Mouse (Mus musculus) G1E (cell line): ENCODE results near the gene Ntng2.

ENCODE experiments used
- CTCF ChIP-seq: IDR thresholded peaks from 2 replicates; pipeline ENCODE4 v1.5.1; 2012; ENCODE audit warnings: low read depth, low read length, inconsistent platforms, mixed read lengths
- POLR2AphosphoS5 ChIP-seq: IDR thresholded peaks from 2 replicates; pipeline ENCODE4 v1.6.1; 2012; ENCODE audit warnings: low read depth, low read length, inconsistent platforms; ENCODE audit not compliant: insufficient replicate concordance
- TAL1 ChIP-seq: conservative IDR thresholded peaks from 2 replicates; pipeline ENCODE4 v1.6.1; 2012; ENCODE audit warnings: low read depth, low read length, inconsistent platforms, mixed read lengths

DNA sequence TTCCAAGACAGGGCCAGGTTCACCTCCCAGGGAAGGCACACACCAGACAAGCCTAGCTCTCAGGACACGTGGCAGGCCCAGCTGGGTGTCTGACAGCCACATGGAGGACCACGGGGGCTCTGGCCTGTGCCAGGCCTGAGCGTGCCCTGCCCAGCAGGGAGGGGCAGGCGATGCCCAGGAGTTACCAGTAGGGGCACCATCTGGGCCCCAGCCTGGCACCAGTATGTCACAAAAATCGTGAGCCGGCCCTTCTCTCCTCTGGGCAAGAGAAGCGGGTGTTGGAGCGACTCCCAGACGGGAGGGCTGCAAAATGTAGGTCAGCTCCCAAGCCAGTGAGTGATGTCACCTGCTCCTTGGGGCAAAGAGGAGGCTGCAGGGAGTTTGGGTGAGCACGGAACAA lies 34.9 kb downstream of the Ntng2 start:
- TF ChIP-seq CTCF, result no peak
- TF ChIP-seq TAL1, result no peak
- no peak for TF ChIP-seq POLR2AphosphoS5
